Mouse (Mus musculus) midbrain, postnatal 0 days (tissue): ENCODE data around the gene Tamm41. TPM values are rescaled to one million over a fixed set of nuclear protein-coding genes. Genes with fewer than 3 reads are reported as not detected.

Experiments used
- ATAC-seq: fragments of 200-750 bp; cut with Nextera tagmentation; 2 replicates; pipeline ENCODE4 v1.8.0; 2017; ENCODE audit warnings: moderate number of reproducible peaks, mild to moderate bottlenecking, moderate TSS enrichment, moderate library complexity; ENCODE audit not compliant: low FRiP score
- DNase-seq: peaks from one replicate; pipeline ENCODE4 v3.0.0-alpha.2; 2015; ENCODE audit warnings: low spot score
- H3K27ac ChIP-seq: fragments of 300-500 bp; sonication (generic); 2 replicates; pipeline ENCODE4 v1.5.1; 2014; ENCODE audit warnings: low read depth, mild to moderate bottlenecking, low read length, mixed read lengths
- H3K27me3 ChIP-seq: fragments of 300-500 bp; sonication (generic); 2 replicates; pipeline ENCODE4 v1.6.1; 2014; ENCODE audit warnings: low read length, control low read depth, mixed read lengths; ENCODE audit not compliant: insufficient read depth
- H3K36me3 ChIP-seq: fragments of 300-500 bp; sonication (generic); 2 replicates; pipeline ENCODE4 v1.6.1; 2014; ENCODE audit warnings: low read length, control low read depth, mixed read lengths; ENCODE audit not compliant: insufficient read depth
- H3K4me1 ChIP-seq: fragments of 300-500 bp; sonication (generic); 2 replicates; pipeline ENCODE4 v1.6.1; 2014; ENCODE audit warnings: mild to moderate bottlenecking, control low read depth, antibody characterized with exemption, low read length, mixed read lengths; ENCODE audit not compliant: insufficient read depth
- H3K4me2 ChIP-seq: fragments of 300-500 bp; sonication (generic); 2 replicates; pipeline ENCODE4 v1.6.1; 2014; ENCODE audit warnings: low read depth, mild to moderate bottlenecking, low read length, mixed read lengths; ENCODE audit not compliant: poor library complexity, severe bottlenecking
- H3K4me3 ChIP-seq: fragments of 300-500 bp; sonication (generic); 2 replicates; pipeline ENCODE4 v1.5.1; 2014; ENCODE audit warnings: low read depth, mild to moderate bottlenecking, low read length, moderate library complexity
- H3K9ac ChIP-seq: fragments of 300-500 bp; sonication (generic); replicated peaks from 2 replicates; pipeline ENCODE4 v1.6.1; 2014; ENCODE audit warnings: mild to moderate bottlenecking, low read length, moderate library complexity, mixed read lengths; ENCODE audit not compliant: poor library complexity, severe bottlenecking
- H3K9me3 ChIP-seq: fragments of 300-500 bp; sonication (generic); 2 replicates; pipeline ENCODE4 v1.6.1; 2016; ENCODE audit warnings: low read length, control low read depth
- CTCF ChIP-seq: IDR thresholded peaks from 2 replicates; pipeline ENCODE4 v1.5.1; 2016; ENCODE audit warnings: antibody characterized with exemption, mild to moderate bottlenecking
- WGBS: fragments of 180-500 bp; shearing (Covaris S2); extraction: QIAGEN DNeasy Blood & Tissue Kit; methylation state at CpG from one replicate; pipeline ENCODE4 v1.1.7; 2014; 5-methylcytosine and 5-hydroxymethylcytosine counted together
- polyA plus RNA-seq: library from polyadenylated mRNA; unstranded; fragments of >200 nt; fragmentation: Nextera tagmentation; extraction: Ambion mirVana; gene quantifications from 2 replicates; pipeline ENCODE4 v1.2.1, GENCODE M21; 2015
- total RNA-seq: library from RNA; depleted of rRNA; stranded (reverse); fragments of >200 nt; gene quantifications from 2 replicates; pipeline ENCODE4 v1.2.3, GENCODE M21; 2014

Gene Tamm41
- total and polyA plus RNA-seq, 2 experiments from 2014 or later: 39.4 to 45.9 TPM

DNA sequence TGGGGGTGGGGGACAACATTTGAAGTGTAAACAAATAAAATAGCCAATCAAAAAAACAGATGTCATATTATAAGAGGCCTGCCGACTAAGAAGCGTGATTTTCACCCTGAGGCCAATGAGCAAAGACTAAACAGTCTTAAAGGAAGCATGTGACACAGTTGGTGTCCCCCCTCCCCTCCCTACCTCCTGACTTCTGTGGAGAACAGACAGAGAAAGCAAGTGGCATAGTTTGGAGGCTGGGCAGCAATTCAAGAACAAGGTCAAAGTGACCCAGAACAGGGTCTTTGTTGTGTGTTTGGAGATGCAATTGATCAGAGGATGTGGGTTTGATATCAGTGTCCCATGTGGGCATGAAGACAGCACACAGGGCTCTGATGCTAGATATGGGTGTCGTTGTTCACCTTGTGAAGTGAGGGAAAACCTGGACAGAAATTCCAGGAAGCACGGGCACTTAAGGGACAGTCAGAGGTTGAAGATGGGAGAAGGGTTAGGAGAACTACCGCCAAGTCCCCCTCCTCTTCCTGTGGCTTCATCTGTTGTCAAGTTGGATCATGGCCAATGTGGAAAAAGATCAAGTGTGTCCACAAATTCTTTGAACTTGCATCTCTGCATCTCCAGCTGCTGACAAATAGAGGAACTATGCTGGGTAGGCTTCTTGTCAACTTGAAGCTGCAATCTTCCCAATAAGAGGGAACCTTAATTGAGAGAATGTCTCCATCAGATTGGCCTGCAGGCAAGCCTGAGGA lies 25.1 kb upstream of the Tamm41 start:
- ATAC-seq (no peak), DNase-seq (no peak)
- Histone ChIP-seq H3K4me1 (no peaks in the 10 kb centered on the region), H3K9ac (no peak overlapping the region), H3K27ac (no peak overlapping the region), H3K36me3 (no peaks in the 10 kb centered on the region), H3K27me3 (no peaks in the 10 kb centered on the region), H3K4me3 (no peak overlapping the region), H3K9me3 (no peaks in the 10 kb centered on the region), H3K4me2 (no peak overlapping the region)
- TF ChIP-seq CTCF: no peak
- 82% methylated on average over 5 of the region's 5 CpGs for WGBS

DNA sequence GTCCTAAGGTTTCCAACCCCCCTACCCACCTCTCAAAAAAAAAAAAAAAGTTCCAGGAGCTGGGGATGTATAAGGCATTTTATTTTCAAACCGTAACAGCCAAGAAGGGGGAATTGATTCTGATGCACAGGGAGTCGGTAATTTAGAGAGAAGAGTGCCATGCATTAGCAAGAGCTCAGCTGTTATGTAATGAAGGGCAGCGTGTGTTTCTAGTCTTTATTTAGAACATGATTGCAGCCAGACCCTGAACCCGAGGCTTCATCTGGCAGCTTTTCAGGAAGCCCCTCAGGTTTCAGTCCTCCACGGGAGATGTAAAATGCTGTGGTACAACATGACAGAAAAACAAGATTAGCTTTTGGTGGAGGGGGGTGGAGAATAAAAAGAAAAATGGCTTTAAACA lies 21.6 kb upstream of the Tamm41 start:
- ATAC-seq: no peak
- no peak overlapping the region for H3K4me3 ChIP-seq
- no peak overlapping the region for H3K4me2 ChIP-seq
- no peaks in the 10 kb centered on the region for H3K9me3 ChIP-seq
- TF ChIP-seq CTCF: no peak
- no peaks in the 10 kb centered on the region for H3K36me3 ChIP-seq
- 56% methylated on average over 5 of the region's 5 CpGs for WGBS
- DNase-seq: no peak
- no peaks in the 10 kb centered on the region for H3K27me3 ChIP-seq
- H3K9ac ChIP-seq: no peak overlapping the region
- H3K27ac ChIP-seq: no peak overlapping the region
- no peaks in the 10 kb centered on the region for H3K4me1 ChIP-seq

DNA sequence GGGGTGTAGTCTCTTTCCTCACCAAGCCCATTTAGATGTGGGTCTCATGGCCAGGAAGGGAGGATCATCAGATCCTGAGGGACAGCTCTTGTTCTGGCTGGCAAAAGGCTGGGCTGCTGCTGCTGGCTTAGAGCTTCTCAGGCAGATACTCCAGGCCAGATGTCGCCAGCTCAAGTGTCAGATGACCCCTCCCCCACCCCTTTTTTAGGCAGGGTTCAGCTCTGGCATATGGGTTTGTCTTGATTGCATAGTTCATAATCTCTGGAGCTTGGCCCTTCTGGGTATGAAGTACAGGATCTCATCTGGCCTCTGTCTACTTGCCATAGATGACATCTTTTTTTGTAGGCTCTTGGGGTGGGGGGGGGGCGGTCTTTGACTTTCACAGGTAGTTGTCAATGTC lies 19.0 kb upstream of the Tamm41 start:
- Histone ChIP-seq H3K9me3 (no peaks in the 10 kb centered on the region), H3K27ac (no peak overlapping the region), H3K36me3 (no peaks in the 10 kb centered on the region), H3K27me3 (no peaks in the 10 kb centered on the region), H3K4me3 (no peak overlapping the region), H3K4me1 (no peaks in the 10 kb centered on the region), H3K4me2 (no peak overlapping the region), H3K9ac (no peak overlapping the region)
- ATAC-seq (no peak), DNase-seq (no peak)
- TF ChIP-seq CTCF: no peak
- WGBS: 28% methylated on average over 2 of the region's 2 CpGs

DNA sequence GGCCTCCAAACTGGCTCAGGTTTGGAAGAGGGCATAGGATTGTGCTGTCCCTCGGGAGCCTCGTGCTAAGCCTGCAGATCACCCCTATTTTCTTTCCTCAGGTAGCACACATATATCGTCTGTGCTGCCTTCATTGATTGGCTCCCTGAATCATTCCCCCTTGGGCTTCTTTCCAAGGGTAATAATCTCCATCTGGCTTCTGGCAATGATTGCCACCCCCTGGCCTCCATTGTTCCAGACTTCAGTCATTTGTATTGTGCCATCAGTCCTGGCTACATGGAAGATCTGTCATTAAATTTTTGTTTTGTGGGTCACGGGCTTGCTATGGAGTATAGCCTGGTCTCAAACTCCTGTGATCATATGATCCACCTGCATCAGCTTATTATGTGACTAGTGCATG lies 17.8 kb upstream of the Tamm41 start:
- no peak overlapping the region for H3K4me3 ChIP-seq
- H3K36me3 ChIP-seq: no peaks in the 10 kb centered on the region
- H3K4me1 ChIP-seq: no peaks in the 10 kb centered on the region
- no peak overlapping the region for H3K27ac ChIP-seq
- H3K4me2 ChIP-seq: no peak overlapping the region
- no peak for TF ChIP-seq CTCF
- DNase-seq: no peak
- WGBS: 78% methylated on average over 4 of the region's 4 CpGs
- no peaks in the 10 kb centered on the region for H3K9me3 ChIP-seq
- no peaks in the 10 kb centered on the region for H3K27me3 ChIP-seq
- ATAC-seq: no peak
- no peak overlapping the region for H3K9ac ChIP-seq

DNA sequence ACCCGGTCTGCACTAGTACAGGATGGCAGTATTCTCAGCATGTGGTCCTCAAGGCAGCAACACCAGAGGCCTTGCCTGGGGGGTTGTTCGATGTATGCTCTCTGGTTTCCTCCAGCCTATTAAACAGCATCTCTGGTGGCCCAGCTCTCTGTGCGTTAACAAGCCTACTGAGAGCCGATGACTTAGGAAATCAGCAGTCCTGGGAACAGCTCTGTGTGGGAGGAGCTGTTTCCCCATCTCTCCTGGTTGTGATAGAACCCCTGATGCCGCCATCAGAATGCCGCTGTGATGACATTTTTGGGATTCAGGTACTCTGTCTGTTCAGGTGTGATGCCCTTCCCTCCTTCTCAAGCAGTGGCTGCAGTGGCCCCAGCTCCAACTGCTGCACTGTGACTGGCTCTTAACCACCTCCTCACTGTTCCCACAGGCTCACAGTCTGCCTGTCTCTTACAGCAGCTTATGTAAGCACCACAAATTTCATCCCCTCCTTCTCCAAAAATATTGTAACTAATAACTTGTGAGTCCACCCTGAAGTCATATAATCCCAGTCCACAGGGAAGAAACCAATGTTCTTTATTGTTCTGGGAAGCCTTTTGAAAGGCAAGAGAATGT lies 14.0 kb upstream of the Tamm41 start:
- no peak for ATAC-seq
- no peak overlapping the region for H3K4me3 ChIP-seq
- no peaks in the 10 kb centered on the region for H3K27me3 ChIP-seq
- no peaks in the 10 kb centered on the region for H3K9me3 ChIP-seq
- H3K9ac ChIP-seq: no peak overlapping the region
- H3K4me1 ChIP-seq: no peaks in the 10 kb centered on the region
- no peaks in the 10 kb centered on the region for H3K36me3 ChIP-seq
- H3K4me2 ChIP-seq: no peak overlapping the region
- no peak for DNase-seq
- H3K27ac ChIP-seq: no peak overlapping the region
- WGBS: 76% methylated on average over 6 of the region's 6 CpGs
- TF ChIP-seq CTCF: no peak

DNA sequence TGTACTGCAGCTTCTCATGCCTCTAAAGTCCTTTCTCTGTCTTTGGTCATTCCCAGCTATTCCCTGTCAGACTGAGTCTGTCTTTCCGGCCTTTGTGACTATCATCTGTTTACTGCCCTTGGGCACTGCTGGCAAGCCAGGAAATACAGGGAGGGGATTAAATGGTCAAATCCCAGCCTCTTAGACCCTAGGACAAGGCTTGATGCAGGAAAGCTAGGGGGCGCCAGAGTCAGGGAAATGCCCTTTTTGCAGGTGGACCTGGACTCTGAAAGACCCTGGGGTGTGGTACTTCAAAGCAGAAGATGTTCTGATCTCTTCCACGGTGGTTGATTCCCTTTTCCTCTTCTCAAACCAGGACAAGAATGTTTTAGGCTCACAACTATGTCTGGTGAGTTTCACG lies 11.3 kb upstream of the Tamm41 start:
- ATAC-seq (no peak), DNase-seq (peak; percentile 79)
- Histone ChIP-seq H3K36me3 (no peaks in the 10 kb centered on the region), H3K4me3 (no peak overlapping the region), H3K27me3 (no peaks in the 10 kb centered on the region), H3K9me3 (no peaks in the 10 kb centered on the region), H3K27ac (no peak overlapping the region), H3K9ac (no peak overlapping the region), H3K4me2 (no peak overlapping the region), H3K4me1 (no peaks in the 10 kb centered on the region)
- WGBS: 21% methylated on average over 4 of the region's 4 CpGs
- TF ChIP-seq CTCF: peak; percentile 80
